ENCODE assay signal across 27 mouse cellular contexts in genomic region chr10:89626714-89627113, GRCm38 (mm10). TPM values are rescaled to one million over a fixed set of nuclear protein-coding genes. Genes with fewer than 3 reads are reported as not detected.
"Had no signal": no experiment of that assay in that cellular context is flagged by ENCODE, and none has a peak within 500 bp of the region (broad histone marks: within the 10 kb centered on the region; RNA-seq: fewer than 3 reads in every experiment).

No protein-coding gene starts in this region.

- ATAC-seq: forebrain, embryonic 15.5 days; forebrain, postnatal 0 days; hindbrain, postnatal 0 days; intestine, embryonic 16.5 days had no signal

- H3K36me3 ChIP-seq: forebrain, embryonic 15.5 days; heart, embryonic 10.5 days; heart, embryonic 12.5 days; hindbrain, embryonic 13.5 days; hindbrain, embryonic 15.5 days; kidney, embryonic 15.5 days; limb, embryonic 13.5 days; limb, embryonic 15.5 days had no signal

- H3K4me2 ChIP-seq: forebrain, embryonic 15.5 days; heart, embryonic 12.5 days; hindbrain, embryonic 13.5 days; hindbrain, embryonic 15.5 days; kidney, embryonic 15.5 days; limb, embryonic 13.5 days; limb, embryonic 15.5 days had no signal

- H3K4me1 ChIP-seq: forebrain, embryonic 15.5 days; heart, embryonic 10.5 days; heart, embryonic 12.5 days; hindbrain, embryonic 13.5 days; hindbrain, embryonic 15.5 days; kidney, embryonic 15.5 days; limb, embryonic 13.5 days; limb, embryonic 15.5 days had no signal

- H3K27me3 ChIP-seq: forebrain, embryonic 15.5 days; hindbrain, embryonic 13.5 days; hindbrain, embryonic 15.5 days; kidney, embryonic 15.5 days; limb, embryonic 15.5 days had no signal

- H3K4me3 ChIP-seq: forebrain, embryonic 15.5 days; heart, embryonic 10.5 days; heart, embryonic 12.5 days; hindbrain, embryonic 13.5 days; hindbrain, embryonic 15.5 days; kidney, embryonic 15.5 days; limb, embryonic 13.5 days; limb, embryonic 15.5 days had no signal

- DNase-seq: forebrain, postnatal 0 days; gastrocnemius, postnatal 14 days; gastrocnemius, postnatal 36 days; heart, adult 18-20 months; heart, postnatal 10 days; heart, postnatal 36 days; kidney, adult 11 months; layer of hippocampus, adult 9-11 months; layer of hippocampus, postnatal 36 days; left cerebral cortex, postnatal 4 days had no signal

- H3K27ac ChIP-seq: forebrain, embryonic 15.5 days; heart, embryonic 10.5 days; hindbrain, embryonic 13.5 days; hindbrain, embryonic 15.5 days; hindbrain, postnatal 0 days; kidney, embryonic 15.5 days; kidney, postnatal 0 days; limb, embryonic 13.5 days; limb, embryonic 15.5 days; liver, embryonic 14.5 days had no signal

- H3K9me3 ChIP-seq: forebrain, embryonic 15.5 days; heart, embryonic 10.5 days; heart, embryonic 12.5 days; hindbrain, embryonic 13.5 days; hindbrain, embryonic 15.5 days; kidney, embryonic 15.5 days; limb, embryonic 13.5 days; limb, embryonic 15.5 days had no signal

- H3K9ac ChIP-seq: forebrain, embryonic 15.5 days; forebrain, postnatal 0 days; heart, embryonic 12.5 days; hindbrain, embryonic 13.5 days; hindbrain, embryonic 15.5 days; kidney, embryonic 15.5 days; limb, embryonic 13.5 days; limb, embryonic 15.5 days; liver, embryonic 14.5 days had no signal

RNA-seq across cellular contexts. Expression of gene Slc17a8, which starts 5.7 kb away (rescaled TPM):
- total RNA-seq: gastrocnemius, adult 8-10 months; gastrocnemius, postnatal 36 days; heart, adult 18-20 months; heart, adult 8-10 months; heart, postnatal 10 days; heart, postnatal 36 days; hematopoietic stem cell, adult 5-6 weeks had no signal
- polyA plus RNA-seq: intestine, embryonic 14.5 days; limb, embryonic 11.5 days; limb, embryonic 13.5 days had no signal
